Mouse (Mus musculus) liver, adult 2 months (tissue): Measurements from ENCODE around the gene Slc2a12. TPM values are rescaled to one million over a fixed set of nuclear protein-coding genes. Genes with fewer than 3 reads are reported as not detected.

Experiments
- DNase-seq: peaks from one replicate; pipeline ENCODE4 v3.0.0-alpha.2; 2011; ENCODE audit warnings: low read depth, low spot score; ENCODE audit errors: extremely low read depth
- H3K27ac ChIP-seq: fragments of 200-500 bp; replicated peaks from 2 replicates; pipeline ENCODE4 v1.5.1; 2012; ENCODE audit warnings: low read depth, mild to moderate bottlenecking, control low read depth, inconsistent platforms, low read length; ENCODE audit not compliant: insufficient read depth
- H3K27me3 ChIP-seq: fragments of 200-500 bp; 2 replicates; pipeline ENCODE4 v1.6.1; 2012; ENCODE audit warnings: mild to moderate bottlenecking, moderate library complexity, low read length, inconsistent platforms; ENCODE audit not compliant: control insufficient read depth, insufficient read depth
- H3K36me3 ChIP-seq: fragments of 200-500 bp; 2 replicates; pipeline ENCODE4 v1.6.1; 2012; ENCODE audit warnings: low read length, inconsistent platforms; ENCODE audit not compliant: control insufficient read depth, insufficient read depth
- H3K4me1 ChIP-seq: fragments of 200-500 bp; 2 replicates; pipeline ENCODE4 v1.6.1; 2011; ENCODE audit warnings: low read length; ENCODE audit not compliant: control insufficient read depth, insufficient read depth
- H3K4me3 ChIP-seq: fragments of 200-500 bp; 2 replicates; pipeline ENCODE4 v1.5.1; 2011; ENCODE audit warnings: low read depth, mild to moderate bottlenecking, control low read depth, low read length, moderate library complexity; ENCODE audit not compliant: insufficient read depth
- H3K79me2 ChIP-seq: fragments of 200-500 bp; 2 replicates; pipeline ENCODE4 v1.6.1; 2012; ENCODE audit warnings: inconsistent platforms, mild to moderate bottlenecking, low read length, moderate library complexity; ENCODE audit not compliant: control insufficient read depth, insufficient read depth
- H3K9ac ChIP-seq: fragments of 200-500 bp; 2 replicates; pipeline ENCODE4 v1.6.1; 2012; ENCODE audit warnings: low read depth, mild to moderate bottlenecking, control low read depth, inconsistent platforms, low read length
- CTCF ChIP-seq: fragments of 200-500 bp; IDR thresholded peaks from 2 replicates; pipeline ENCODE4 v1.5.1; 2011; ENCODE audit warnings: low read depth, low read length, control low read depth
- POLR2A ChIP-seq: fragments of 200-500 bp; IDR thresholded peaks from 2 replicates; pipeline ENCODE4 v1.6.1; 2011; ENCODE audit warnings: low read length, control low read depth; ENCODE audit not compliant: insufficient read depth; ENCODE audit errors: extremely low read depth
- WGBS: fragments of 180-500 bp; shearing (Covaris S2); methylation state at CpG from one replicate; pipeline ENCODE4 v1.1.7; 2018; 5-methylcytosine and 5-hydroxymethylcytosine counted together
- polyA plus RNA-seq: library from polyadenylated mRNA; depleted of rRNA; stranded (reverse); fragments of >200 nt; gene quantifications from 2 replicates; pipeline ENCODE4 v1.2.3, GENCODE M21; 2012
- total RNA-seq: library from RNA; depleted of rRNA; stranded (reverse); fragments of >200 nt; gene quantifications from 2 replicates; pipeline ENCODE4 v1.2.3, GENCODE M21; 2014

Slc2a12 gene
- total and polyA plus RNA-seq, 2 experiments, result 0.13 to 0.46 TPM

- Histone ChIP-seq H3K79me2 (no peaks in the 10 kb centered on the region), H3K27ac (no peak overlapping the region), H3K9ac (no peak overlapping the region), H3K4me1 (no peaks in the 10 kb centered on the region), H3K4me3 (no peak overlapping the region), H3K36me3 (no peaks in the 10 kb centered on the region), H3K27me3 (no peaks in the 10 kb centered on the region)
- no peak for DNase-seq
- 12% methylated on average over 11 of the region's 11 CpGs for WGBS
- TF ChIP-seq POLR2A (no peak), CTCF (no peak)
Observed at GRCm38 (mm10) chr10:22608799-22609357, 35.9 kb upstream of the Slc2a12 start.

DNA sequence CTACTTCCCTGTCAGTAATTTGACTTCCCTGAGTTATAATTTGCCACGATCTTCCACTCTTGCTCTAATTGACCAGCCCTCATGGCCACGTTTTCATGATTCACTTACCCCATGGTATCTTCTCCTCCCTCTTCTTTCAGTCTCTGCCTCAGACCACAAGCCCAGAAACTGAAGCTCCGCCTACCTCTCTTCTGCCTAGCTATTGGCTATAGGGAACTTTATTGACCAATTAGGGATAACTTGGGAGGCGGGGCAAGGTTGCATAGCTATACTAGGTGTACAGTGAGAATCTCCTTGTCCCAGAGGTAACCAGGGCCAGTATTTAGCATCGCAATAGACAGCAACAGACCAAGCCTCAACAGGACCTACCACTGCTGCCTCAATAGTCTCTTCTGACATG, 31.5 kb upstream of the Slc2a12 start:
- WGBS, result 88% methylated on average over 5 of the region's 5 CpGs
- TF ChIP-seq CTCF (no peak), POLR2A (no peak)
- Histone ChIP-seq H3K9ac (no peak overlapping the region), H3K27ac (no peak overlapping the region), H3K4me1 (no peaks in the 10 kb centered on the region), H3K36me3 (no peaks in the 10 kb centered on the region), H3K27me3 (no peaks in the 10 kb centered on the region), H3K79me2 (no peaks in the 10 kb centered on the region), H3K4me3 (no peak overlapping the region)
- DNase-seq, result no peak

- WGBS, result 88% methylated on average over 8 of the region's 8 CpGs
- no peak for DNase-seq
Observed at GRCm38 (mm10) chr10:22614554-22614953, 30.3 kb upstream of the Slc2a12 start.

GRCm38 (mm10) chr10:22615309-22615708, 29.5 kb upstream of the Slc2a12 start:
- H3K27me3 ChIP-seq, result no peaks in the 10 kb centered on the region; the same call in 1 of the 2 replicates

More at GRCm38 (mm10) chr10:22614554-22614953, 30.3 kb upstream of the Slc2a12 start:
- Histone ChIP-seq H3K27me3 (no peaks in the 10 kb centered on the region), H3K9ac (no peak overlapping the region), H3K4me1 (no peaks in the 10 kb centered on the region), H3K27ac (no peak overlapping the region), H3K36me3 (no peaks in the 10 kb centered on the region), H3K79me2 (no peaks in the 10 kb centered on the region), H3K4me3 (no peak overlapping the region)
- TF ChIP-seq CTCF (no peak), POLR2A (no peak)

GRCm38 (mm10) chr10:22618842-22619241, 26.0 kb upstream of the Slc2a12 start:
- no peak overlapping the region for H3K27ac ChIP-seq
- no peak overlapping the region for H3K9ac ChIP-seq
- H3K27me3 ChIP-seq, result no peaks in the 10 kb centered on the region; the same call in 1 of the 2 replicates
- DNase-seq, result peak; percentile 7
- TF ChIP-seq POLR2A (no peak), CTCF (peak; percentile 56)
- H3K4me3 ChIP-seq, result no peak overlapping the region
- H3K36me3 ChIP-seq, result no peaks in the 10 kb centered on the region
- 65% methylated on average over 2 of the region's 2 CpGs for WGBS
- H3K79me2 ChIP-seq, result no peaks in the 10 kb centered on the region
- no peaks in the 10 kb centered on the region for H3K4me1 ChIP-seq

More at GRCm38 (mm10) chr10:22615309-22615708, 29.5 kb upstream of the Slc2a12 start:
- Histone ChIP-seq H3K9ac (no peak overlapping the region), H3K79me2 (no peaks in the 10 kb centered on the region), H3K36me3 (no peaks in the 10 kb centered on the region), H3K4me3 (no peak overlapping the region), H3K27ac (no peak overlapping the region), H3K4me1 (no peaks in the 10 kb centered on the region)
- TF ChIP-seq CTCF (no peak), POLR2A (no peak)
- DNase-seq, result no peak
- WGBS, result 48% methylated on average over 10 of the region's 10 CpGs

GRCm38 (mm10) chr10:22628832-22629231, 16.0 kb upstream of the Slc2a12 start:
- Histone ChIP-seq H3K9ac (no peak overlapping the region), H3K27me3 (no peaks in the 10 kb centered on the region), H3K4me3 (no peak overlapping the region), H3K4me1 (no peaks in the 10 kb centered on the region), H3K36me3 (no peaks in the 10 kb centered on the region), H3K79me2 (no peaks in the 10 kb centered on the region), H3K27ac (no peak overlapping the region)
- TF ChIP-seq CTCF (no peak), POLR2A (no peak)
- no peak for DNase-seq
- WGBS, result 56% methylated on average over 1 of the region's 1 CpGs
